Mouse (Mus musculus) adrenal gland, adult (tissue): ENCODE results near the gene Kpna3.

ENCODE experiments used
- DNase-seq, 2 experiments: peaks; one replicate each; pipeline ENCODE4 v3.0.0; 2022 to 2023; ENCODE audit warnings: low spot score in 1 of 2; ENCODE audit not compliant: inconsistent age in 2 of 2

The Kpna3 gene

DNA sequence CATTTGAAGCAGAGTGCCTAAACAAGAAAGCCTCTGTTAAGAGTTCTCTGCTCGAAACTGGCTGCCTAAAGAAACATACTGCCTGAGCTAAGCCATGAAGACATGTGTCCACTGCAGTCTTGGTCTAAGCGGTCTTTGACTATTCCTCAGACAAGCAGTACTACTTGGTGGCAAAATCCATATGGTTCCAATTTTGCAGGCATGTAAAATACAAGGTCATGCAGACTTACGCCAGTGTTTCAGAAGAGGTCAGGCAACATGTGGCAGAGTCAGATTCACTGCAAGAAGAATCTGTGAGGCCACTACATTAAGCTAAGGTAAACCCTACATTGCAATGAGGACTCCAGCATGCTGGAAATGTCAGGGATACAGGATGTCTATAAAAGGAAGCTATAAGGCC lies 34.7 kb downstream of the Kpna3 start:
- DNase-seq: no peak

DNA sequence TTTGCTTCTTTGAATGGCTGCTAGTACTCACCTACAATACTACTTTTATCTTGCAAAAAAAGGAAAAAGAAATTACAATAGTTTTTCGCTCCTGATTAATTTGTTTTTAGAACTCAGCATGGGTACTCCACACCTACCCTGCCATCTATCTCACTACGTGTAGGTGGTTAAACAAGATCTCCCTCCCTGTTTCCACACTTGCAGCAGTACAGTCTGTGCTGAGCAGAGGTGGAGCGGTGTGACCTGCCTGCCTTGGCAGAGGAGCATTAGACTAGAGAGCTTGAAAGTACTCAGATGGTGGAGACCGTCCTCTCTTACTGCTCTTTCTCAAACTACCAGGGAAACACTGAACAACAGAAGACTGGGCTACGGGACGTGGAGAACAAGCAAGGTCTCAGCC lies 44.9 kb downstream of the Kpna3 start:
- no peak for DNase-seq

DNA sequence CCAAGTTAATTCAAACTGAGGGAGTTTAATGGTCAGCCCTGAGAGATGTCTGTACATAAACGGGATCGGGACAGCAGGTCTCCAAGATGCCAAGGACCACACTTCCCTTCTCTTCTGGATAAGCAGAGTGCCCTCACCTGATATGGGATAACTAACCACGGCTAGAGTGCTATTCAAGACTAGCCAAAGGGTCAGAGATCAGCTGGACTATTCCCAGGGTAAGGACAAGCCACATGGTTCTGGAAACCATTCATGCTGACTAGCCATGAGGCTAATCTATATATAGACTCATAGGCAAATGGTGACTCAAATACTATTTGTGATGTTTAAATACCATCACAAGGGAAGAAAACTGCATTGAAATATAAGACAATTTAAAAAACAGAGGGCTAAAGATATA lies 49.1 kb downstream of the Kpna3 start:
- DNase-seq: no peak

DNA sequence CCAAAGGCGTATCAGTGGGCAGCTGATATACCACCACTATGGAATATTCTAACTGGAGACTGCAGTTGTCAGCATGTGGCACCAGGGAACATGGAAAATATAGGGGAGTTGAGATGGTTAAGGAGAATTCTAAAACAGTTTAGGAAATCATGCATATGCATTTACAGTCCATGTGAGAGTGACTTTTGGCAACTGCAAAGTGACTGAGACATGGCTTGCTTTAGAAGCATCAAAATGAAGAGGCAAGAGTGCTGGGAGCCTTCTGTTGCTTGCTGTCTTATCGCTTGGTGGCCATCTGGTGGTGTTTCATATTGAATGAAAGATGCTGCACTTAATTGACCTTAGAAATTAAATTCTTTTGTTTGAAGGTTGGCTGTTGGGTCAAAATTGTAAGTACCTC lies 72.4 kb downstream of the Kpna3 start:
- DNase-seq: no peak

DNA sequence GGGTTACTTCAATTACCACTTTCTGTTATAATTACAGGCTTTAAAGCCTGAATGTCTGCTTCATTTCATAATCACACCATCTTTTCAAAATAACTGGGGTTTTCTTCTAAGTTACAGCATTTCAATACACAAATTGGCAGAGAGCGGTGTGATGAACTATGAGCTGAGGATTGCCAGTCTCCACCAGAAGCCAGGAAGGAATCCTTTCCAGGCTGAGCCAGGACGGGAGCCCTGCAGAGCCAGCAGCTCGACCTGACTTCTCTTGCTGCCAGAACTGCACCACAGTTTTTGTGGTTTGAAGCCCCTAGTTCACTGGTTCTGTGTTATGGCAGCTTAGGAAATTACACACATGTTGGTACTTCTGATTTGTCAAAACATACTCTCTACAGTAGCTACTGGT lies 75.0 kb downstream of the Kpna3 start:
- DNase-seq: no peak

DNA sequence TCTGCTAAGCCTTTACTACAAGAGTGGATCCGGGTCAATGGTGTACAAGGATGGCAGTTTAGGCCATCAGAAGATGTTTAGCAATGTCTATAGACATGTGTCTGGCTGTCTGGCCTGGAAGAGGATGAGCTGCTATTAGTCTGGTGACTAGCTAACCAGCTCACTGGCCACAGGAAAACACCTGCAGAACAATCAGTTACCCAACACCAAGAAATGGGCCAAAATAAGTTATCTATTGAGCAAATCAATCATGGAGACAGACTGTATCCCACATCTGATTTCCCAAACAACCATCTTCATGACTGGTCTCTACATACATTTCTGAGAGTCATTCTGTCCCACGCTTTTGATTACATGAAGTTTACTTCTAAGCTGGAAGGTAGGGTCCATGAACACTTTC lies 75.9 kb downstream of the Kpna3 start:
- no peak for DNase-seq

DNA sequence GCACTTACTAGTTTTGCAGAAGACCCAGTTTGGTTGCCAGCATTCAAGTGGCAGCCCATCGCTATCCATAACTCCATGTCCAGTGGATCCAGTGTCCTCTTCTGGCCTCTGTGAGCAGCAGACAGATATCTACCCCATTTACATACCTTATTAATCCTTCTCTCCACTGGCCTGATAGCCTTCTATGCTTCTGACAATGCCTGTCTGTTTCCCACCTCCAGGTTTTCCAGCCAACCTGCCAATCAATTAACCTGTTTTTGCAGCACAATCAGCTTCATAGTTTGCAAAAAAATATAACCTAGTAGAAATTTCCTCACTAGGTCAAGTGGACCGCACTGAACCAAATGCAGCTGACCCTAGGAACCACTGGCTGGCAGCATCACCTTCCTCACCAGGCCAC lies 77.4 kb downstream of the Kpna3 start:
- no peak for DNase-seq

DNA sequence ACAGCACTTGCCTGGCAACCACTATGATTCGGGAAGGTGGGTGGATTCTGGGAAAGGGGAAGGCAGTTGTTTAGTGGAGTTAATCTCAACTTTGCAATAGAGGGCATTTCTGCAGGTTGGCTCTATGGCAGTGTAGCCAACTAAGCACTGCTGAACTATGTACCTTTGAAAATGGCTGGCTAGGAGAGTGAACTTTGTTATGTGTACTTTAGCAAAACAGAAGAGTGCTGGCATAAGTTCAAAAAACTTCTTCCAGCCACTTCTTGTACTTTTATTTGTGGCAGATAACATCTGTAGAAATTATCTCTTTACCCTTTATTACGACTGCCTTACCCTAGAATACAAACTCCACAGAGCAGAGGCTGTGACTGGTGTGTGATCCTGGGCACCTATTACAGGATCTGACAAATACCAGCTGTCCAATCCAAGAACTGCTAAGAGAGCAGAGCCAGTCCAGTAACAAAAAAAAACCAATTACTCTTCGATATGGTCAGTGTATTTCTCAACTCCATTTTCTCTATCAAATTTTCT lies 78.6 kb downstream of the Kpna3 start:
- DNase-seq: no peak

DNA sequence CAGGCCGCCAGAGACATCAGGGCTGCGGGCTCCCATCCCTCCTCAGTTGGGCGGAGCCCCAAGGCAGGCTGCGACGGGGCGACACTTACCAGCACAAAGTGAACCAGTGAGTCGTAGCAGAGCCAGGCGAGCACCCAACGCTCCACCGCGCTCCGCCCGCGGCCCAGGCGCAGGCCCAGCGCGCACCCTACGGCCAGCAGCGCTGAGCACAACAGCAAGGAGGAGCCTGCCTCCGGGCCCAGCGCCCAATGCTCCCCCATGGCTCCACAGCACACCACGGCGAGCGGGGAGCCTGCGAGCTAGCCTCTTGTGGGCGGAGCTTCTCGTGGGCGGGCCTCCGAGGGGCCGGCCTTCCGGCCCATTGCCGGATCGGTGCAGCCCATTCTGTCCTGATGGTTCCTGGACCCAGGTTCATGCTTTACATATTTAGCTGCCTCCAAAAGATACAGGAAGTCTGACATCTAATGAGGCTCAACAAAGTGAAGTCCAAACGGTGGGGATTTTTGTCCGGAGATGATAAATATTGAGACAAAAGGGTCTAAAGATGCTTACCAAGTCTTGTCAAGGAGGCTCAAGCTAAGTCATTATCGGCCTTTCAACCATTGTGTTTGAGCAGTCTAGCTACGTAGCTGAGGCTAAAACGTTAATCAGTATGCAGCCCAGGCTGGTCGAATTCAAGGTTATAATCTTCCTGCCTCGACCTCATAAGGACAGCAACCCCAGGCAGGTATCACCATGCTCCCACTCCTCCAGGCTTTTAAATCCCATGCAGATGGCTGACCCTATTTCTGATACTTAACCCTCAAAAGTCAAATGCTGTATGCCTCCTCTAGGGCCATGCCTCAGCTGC lies 79.3 kb downstream of the Kpna3 start, which contains the start of gene Ebpl:
Gene Ebpl, minus strand, starts transcription at position 309 of the 850 bp plus-strand sequence.
- peak; percentile 94 to 98 for DNase-seq

DNA sequence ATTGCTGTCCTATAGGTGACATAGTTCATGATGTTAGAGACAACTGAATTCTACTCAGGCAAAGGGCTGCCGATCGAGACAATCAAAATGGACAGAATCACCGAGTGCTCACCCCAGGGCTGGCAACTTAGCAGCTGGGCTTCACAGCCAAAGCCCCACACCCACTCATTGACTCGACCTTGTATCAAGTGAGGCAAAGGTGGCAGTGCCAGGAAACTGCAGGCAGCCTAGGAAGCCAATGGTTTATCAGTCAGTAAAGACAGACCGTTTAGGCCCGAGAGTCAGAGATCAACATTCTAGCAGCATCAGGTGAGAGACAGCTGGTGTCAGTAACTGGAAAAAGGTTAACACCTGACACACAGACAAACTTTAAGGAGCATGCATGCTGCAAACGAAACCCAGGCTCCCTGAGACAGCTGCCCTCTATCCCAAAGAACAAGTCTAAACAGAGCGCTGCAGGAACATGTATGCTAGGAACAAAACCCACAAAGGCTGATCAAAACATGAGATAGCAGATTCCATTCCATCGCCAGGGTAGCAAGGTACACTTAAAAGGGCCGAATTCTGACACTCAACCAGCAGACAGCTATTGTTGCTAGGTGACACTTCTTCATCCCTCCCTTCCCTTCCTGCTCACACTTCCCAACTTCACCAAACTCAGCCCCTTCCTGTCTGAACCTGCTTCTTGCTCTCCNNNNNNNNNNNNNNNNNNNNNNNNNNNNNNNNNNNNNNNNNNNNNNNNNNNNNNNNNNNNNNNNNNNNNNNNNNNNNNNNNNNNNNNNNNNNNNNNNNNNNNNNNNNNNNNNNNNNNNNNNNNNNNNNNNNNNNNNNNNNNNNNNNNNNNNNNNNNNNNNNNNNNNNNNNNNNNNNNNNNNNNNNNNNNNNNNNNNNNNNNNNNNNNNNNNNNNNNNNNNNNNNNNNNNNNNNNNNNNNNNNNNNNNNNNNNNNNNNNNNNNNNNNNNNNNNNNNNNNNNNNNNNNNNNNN lies 85.1 kb downstream of the Kpna3 start:
- no peak for DNase-seq

DNA sequence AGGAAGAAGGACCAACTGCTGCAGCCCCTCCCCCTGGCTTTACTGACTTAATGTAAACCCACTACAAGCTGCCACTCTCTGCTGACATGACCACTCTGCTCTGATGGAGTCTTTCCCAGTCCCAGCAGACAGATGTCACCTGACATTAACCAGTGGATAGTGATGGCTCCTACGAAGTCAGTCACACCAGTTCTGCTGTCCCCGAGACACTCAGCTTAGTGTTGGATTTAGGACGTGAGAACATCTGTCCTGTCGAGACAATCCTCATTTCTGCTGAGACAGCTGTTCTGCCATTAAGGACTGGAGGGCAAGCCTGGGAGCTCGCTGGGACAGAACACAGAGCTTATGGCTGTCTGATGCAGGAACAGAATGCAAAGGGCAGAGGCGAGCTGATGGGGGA lies 88.9 kb downstream of the Kpna3 start:
- no peak for DNase-seq

DNA sequence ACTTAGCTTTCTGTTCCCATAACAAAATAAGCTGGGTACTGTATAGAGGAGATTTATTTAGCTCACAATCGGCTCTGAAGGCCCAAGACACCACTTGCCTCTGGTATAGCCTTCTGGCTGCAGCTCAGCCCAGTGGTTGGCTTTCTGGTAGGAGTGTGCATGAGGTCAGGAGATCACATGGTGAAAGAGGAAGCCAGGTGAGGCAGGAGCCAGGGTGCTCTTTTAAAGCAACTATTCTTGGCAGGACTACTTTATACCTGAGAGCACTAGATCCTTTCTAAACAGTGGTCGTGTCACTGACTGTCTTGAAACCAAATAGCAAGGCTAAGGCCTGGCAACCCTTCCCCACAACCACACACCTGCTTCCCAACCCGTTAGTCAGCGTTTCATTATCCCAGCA lies 89.8 kb downstream of the Kpna3 start:
- DNase-seq: no peak

DNA sequence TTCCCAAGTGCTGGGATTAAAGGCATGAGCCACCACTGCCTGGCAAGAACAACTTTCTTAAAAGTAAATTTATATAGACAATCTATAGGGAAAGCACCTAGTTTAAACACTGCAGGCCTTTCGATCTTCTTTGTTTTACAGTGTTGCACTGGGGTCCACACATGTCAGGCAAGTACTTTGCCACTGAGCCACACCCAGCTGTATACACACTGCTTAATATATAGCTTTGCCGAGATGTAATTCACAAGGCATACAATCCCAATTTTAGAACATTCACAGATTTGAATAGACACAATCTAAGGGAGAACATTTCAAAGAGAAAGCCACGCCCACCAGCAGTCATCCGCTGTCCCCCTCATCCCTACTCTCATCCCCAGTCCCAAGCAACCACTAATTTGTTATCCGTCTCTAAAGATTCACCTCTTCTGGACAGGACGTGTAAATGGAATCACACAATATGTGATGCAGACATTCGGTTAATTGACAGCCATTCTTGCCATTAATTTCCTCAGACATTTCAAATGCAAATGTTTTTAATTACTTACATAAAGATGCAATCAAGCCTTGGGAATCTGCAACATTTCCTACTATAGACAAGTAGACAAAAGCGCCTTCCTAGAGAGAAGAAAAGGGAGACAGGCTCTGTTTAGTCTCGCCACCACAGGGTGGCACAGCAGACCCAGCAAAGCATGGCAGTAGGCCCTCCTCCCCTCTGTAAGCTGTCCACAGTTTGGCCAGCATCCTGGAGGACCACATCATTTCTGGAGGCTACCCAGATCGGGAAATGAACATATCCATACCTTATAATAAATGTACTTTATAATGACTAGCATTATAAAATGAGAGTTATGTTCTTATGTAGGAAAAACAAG lies 92.6 kb downstream of the Kpna3 start:
- no peak for DNase-seq

DNA sequence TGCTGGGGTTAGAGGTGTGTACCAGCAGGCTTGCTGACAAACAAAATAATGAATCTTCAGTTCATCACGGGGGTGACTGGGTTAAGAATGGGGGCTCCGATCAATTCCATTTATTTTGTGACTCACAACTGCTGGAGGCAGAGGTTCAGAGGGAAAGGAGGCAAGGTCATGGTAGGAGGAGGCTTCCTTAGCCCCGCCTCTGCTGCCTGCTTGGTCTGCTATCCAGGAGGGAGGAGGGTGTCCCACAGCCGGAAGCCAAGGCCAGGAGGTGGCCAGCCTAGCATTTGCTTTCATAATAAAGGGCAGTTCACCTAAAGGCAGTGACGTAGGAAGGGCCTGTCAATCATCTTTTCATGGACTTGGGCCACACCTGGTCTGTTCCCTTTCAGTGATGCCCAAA lies 95.1 kb downstream of the Kpna3 start:
- DNase-seq: peak; percentile 26 to 76

DNA sequence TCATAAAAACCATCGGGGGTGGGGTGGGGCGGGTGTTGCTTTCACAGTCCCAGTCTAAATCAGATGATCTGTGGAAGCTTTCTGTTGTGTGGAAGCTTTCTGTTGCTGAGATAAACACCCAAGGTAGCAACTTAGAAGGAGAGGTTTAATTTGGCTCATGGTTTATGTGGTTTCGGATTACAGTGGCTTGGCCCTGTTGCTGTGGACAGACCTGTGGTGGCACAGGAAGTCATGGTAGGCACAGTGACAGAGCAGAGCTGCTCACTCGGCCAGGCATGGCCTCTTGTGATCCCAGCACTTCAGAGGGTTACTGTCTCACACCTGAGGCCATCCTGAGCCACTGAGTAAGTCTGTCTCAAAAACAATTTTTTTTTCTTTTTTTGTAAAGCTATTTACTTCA lies 100.3 kb downstream of the Kpna3 start:
- no peak for DNase-seq

DNA sequence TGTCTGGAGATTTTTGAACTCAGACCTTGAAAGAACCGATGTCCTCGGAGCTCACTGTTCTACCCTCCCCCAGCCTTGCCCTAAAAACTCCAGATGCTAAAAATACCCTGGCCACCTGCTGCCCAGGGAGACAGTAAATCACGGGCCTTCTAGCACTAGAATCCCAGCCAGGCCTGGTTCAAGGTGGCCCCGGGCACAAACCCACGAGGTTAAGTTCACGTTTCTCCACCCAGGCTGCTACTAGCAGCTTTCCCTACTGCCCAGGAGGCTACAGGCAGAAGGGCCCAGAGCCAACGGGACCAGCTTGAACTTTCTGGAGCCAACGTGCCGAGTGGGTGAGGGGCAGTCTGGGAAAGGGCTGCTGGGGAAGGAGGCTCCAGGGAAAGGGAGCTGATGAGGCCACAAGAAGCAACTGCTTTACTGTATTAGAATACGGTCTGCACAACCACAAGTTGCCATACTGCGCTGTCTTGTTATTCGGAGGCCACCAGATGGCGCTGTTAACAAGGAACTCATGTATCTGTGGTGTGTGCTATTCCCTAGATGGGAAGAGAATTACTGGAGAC lies 108.6 kb downstream of the Kpna3 start:
- peak; percentile 83 to 93 for DNase-seq

DNA sequence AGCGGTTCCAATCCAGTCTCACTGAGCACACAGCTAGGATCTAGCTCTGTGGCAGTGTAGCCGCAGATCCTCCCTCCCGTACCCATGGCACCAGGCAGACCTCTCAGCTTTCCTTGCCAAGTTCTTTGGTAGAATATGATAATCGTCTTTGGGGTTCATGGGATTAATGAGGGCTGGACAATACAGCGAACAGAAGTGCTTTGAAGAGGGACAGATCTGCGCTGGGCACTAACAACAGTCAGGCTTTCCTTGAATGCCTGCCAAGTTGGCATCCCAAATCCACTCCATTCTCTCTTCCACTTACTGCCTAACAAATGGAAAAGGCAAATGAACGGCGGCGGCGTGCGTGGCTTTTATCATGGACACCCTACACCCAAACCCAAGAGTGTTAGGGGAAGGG lies 109.1 kb downstream of the Kpna3 start:
- DNase-seq: peak in 1 of 2 experiments; percentile 91

DNA sequence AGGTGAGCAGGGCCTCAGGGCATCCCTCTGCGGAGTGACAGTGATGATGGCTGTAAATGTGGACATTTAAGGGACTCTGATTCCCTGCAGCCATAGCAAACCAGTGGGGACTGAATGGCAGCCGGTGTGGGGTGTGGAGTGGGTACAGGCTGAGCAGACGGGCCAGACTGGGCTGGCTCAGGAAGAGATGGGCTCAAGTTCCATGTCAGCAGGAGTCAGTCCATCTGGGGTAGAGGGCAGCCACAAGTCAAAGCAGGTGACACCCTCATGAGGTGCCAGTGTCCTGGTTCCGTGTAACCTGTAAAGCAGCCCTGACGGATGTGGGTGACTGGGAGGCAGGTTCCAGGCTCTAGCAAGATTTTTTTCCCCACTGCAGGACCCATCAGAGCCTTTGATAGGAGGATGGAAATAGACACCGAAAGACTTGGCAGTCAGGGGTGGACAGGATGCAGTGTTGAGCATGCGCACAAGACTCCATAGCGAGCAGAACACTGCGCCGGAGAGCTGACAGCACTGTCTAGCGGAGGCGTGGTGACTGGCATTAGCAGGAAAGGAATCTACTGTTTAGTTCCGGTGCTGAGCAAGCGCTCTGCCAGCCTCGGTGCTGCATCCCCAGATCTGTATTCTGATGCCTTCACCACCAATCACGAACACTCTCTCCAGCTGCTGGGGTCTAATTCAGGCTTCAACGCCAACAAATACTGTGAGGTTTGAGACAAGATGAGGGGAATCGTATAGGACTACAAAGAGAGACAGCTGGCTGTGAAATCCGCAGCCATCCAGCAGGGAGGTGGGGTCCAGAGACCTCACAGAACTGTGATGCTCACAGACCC lies 111.8 kb downstream of the Kpna3 start:
- peak; percentile 64 to 80 for DNase-seq

DNA sequence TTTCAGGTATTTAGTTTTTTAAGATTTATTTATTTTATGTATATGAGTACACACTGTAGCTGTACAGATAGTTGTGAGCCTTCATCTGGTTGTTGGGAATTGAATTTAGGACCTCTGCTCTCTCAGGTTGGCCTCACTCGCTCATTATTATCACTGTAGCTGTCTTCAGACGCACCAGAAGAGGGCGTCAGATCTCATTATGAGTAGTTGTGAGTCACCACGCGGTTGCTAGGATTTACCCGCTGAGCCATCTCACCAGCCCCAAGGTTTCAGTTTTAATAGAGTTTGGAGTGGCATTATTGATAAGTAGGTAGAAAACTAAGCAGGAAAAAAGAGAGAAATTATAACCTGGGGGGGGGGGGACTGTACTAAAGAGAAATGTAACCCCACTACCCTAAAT lies 112.7 kb downstream of the Kpna3 start:
- peak; percentile 39 to 70 for DNase-seq
